Mouse (Mus musculus) left cerebral cortex, adult 8-10 months (tissue): ENCODE results near the gene Crisp4. TPM values are rescaled to one million over a fixed set of nuclear protein-coding genes. Genes with fewer than 3 reads are reported as not detected.

ENCODE experiments used
- DNase-seq, 2 experiments: peaks; one replicate each; pipeline ENCODE4 v3.0.0; 2022; ENCODE audit warnings: low spot score in 2 of 2
- total RNA-seq, 4 experiments: library from RNA; stranded (reverse); gene quantifications; 2 replicates each; pipeline ENCODE4 v1.2.4; 2022

Gene Crisp4
- total RNA-seq: not detected

DNA sequence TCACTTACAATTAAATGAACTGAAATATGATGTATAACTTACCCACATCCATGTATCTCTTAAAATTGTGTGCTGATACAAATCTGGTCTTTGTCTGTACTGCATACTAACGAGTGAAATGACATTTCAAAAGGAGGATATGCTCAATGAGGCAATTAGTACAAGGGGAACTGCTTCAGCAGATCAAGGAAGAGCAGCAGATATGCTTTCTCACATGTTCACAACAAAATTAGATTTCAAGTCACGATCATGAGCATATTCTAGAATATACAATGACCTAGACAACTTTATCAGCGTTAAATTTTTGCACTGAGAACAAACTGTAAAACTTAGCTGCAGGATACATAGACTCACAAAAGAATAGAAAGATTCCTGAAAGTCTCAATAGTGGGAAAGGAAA lies at the start of gene Crisp4:
Gene Crisp4, minus strand, starts transcription at position 101 of the 400 bp plus-strand sequence.
- DNase-seq: no peak

DNA sequence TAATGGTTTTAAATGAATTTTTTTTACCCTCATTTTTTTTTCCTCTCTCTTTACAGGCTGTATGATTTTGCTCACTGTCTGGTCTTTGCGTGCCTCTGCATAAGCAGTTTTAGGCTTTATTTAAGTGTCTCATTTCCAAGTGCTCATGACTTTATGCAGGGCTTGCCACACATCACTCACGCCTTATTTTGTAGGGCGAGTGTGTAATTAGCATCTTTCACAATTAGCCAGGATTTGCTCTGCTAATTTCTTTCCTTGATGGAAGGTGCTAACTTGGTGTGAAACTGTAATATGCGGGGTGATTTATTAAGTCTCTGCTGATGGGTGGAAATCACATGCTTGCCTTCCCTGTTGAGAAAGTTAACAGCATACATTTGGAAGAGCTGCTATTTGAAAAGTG lies 46.0 kb upstream of the Crisp4 start:
- no peak for DNase-seq

DNA sequence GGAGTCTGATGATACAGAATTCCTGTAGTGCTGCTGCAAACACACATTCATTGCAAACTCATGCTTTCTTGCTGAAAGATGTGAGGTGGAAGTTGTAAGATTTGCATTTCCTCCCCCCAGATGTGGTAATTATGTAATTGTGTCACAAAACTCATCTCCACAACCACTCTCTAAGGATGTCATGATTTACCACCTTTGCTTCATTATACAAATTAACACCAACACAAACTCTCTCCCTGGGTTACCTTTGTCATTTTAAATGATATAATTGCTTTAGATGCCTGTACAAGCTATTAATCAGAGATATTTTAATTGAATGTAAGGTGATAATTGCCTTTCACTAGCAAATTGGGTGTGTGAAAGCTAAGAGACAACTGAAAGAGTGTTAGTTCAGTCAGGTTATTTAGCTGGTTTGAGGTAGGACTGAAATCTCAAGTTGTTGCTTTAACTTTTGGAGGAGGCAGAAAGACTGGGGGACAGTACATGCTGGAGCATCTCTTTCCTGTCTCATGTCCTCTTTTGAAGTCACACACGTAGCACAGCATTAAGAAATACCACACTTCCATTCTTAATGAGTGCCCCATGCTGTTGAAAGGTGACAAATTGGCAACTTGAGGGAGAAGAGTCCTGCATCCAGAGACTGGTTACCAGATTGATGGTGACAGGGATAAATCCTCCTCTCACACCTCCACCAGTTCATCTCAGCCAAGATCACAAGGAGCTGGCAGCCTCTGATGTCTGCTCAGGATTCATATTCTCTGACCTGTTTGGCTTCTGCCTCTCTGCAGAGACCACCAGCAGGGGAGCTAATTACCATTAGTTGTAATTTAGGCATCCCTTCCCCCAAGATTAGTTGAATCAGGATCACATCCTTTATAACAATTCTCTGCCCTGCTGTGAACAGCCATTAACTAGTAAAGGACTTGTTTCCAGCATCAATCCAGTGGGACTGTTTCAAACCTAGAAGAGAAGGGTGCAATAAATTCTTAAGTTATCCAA lies 45.3 kb upstream of the Crisp4 start:
- no peak for DNase-seq

DNA sequence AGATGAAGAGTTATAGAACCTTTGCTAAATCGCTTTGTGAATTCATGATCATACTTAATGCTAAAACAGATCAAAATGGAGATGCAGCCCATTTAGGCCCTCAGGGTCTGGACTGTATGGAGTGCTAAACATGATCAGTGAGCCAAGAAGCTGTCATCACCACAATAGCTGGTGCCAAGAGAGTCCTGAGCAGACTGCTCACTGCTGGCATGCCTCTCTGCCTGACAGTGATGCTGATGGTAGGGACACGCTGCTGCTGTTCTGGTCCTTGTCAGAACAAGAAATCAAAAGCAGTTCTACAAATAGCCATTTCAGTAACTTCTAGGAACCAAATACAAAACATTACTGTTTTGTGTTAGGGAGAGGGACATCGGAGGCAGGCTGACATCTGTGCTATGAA lies 35.5 kb upstream of the Crisp4 start:
- DNase-seq: peak in 1 of 2 experiments; percentile 11

DNA sequence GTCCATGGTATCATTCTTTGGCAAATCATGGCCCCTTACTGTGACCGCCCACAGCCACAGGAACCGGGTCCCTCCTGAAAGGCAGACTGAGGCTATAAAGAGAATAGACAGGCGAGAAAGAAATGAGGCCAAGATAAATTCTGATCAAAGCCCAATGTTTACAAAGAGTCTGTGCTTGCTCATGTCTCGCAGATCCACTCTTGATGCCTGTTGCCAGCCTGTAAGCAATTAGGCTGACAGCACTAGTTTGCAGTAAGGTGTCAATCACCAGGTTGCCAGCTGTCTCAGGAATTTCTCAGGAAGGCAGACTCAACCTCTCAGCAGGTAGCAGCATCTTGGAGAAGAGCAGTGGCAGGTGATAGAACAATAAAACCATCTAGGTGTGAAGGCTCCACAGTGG lies 24.9 kb upstream of the Crisp4 start:
- DNase-seq: no peak

DNA sequence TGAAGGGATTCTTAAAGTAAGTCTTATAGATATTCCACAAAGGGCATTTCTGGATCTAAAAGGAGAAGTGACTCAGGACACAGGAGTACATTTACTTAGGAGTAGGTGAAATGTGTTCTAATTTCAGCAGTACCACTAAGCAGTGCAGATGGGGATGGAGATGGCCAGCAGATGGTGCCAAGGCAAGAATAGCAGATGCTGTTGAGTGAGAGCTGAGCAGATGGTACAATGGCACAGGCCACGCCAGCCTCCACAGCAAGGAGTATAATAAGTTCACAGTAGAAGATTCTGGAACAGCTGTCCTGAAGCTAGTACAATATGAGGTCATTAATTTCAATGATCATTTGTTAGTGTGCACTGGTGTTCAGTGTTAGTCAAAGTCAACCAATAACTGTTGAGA lies 22.6 kb upstream of the Crisp4 start:
- peak; percentile 36 to 87 for DNase-seq

DNA sequence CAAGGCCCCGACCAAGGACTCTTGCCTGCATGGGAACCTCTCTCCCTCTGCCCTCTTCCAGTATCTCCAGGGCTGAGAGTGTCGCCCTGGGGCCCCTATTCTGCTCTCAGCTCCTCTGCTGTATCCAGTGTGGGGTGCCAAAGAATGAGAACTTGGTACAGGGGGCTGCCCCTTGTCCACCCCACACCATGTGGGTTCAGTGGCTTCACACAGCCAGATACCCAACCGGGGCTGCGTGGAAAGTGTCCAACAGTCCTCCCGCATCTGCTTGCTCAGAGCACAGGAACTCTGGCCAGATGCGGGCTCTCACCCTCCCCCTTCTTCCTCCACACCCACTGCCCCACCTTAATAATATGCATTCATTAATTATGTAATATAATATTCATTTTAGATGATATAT lies 13.4 kb upstream of the Crisp4 start:
- DNase-seq: no peak

DNA sequence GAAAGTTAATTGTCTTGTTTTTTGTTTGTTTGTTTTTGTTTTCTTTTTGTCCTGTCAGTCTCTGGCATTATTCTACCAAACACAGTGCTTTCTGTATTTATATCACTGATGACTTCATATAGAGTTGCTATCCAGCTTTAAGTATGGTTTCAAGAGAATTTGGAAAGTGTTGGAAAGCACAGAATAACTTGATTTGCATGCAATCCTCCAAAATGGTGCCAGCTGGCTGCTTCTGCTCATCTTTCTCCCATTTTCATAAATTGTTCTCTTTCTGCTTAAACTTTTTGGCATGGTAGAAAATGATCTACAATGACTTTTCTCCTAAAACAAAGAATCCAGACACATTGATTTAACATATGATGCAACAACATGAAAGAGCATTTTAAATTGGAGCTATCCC lies 2.5 kb upstream of the Crisp4 start:
- peak in 1 of 2 experiments; percentile 11 for DNase-seq

DNA sequence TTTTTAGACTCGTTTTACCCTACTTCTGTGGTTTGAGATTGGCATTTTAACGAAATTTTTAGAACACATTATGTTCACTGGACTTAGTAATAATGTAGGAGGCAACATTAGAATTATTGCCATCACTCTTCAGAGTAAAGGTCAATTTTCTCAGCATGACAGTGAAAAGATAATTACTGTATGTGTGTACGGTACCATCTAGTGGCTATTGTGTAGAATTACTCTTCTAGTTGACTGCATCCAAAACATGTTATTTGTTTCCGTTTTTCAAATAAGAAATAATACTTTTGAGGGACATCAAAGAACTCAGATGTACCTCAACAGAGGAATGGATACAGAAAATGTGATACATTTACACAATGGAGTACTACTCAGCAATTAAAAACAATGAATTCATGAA lies 14.0 kb downstream of the Crisp4 start:
- DNase-seq: no peak

DNA sequence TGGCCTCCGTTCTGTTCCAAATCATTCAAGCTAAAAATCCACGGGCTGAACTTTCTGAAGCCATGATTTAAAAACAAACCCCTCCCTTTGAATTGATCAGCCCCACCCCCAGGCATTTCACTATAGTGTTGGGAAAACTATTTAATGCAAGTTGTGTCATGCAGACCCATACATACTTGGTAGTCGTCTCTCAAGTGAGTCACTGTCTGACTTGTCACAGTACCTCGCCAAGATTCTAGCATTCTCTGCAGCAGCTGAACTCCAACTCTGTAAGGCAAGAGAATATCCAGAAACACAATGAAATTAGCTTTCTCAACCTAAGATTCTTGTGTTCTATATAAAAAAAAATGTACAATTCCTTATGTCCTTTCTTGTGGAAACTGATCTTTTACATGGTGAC lies 15.7 kb downstream of the Crisp4 start:
- DNase-seq: no peak

DNA sequence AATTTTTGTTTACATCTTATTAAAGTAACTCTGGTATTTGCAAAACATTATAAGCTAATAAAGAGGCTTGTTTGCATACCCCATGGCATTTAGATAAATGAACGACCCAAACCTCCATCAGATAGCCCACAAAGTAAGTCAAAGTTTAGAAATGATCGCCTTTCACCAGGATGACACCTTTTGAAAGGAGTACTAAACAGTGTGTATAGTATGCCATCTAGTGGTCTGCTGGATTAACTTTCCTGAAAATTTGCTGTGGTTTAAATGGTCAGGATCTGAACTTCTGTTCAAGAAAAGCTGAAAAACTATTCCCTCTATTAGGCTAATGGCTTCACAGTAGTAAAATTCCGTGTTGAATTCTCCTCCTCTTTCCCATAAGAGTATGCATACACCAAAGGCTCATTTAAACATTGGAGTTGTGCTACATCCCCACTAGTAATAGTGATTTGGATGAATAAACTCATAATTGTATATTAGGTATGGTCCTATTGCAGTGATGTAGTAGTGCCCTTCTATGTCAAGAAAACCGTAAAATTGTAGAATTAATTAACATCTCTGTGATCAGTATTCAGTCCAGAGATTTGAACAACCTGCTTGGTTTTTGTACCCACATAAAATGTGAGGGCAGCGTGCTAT lies 38.9 kb downstream of the Crisp4 start:
- DNase-seq: no peak

DNA sequence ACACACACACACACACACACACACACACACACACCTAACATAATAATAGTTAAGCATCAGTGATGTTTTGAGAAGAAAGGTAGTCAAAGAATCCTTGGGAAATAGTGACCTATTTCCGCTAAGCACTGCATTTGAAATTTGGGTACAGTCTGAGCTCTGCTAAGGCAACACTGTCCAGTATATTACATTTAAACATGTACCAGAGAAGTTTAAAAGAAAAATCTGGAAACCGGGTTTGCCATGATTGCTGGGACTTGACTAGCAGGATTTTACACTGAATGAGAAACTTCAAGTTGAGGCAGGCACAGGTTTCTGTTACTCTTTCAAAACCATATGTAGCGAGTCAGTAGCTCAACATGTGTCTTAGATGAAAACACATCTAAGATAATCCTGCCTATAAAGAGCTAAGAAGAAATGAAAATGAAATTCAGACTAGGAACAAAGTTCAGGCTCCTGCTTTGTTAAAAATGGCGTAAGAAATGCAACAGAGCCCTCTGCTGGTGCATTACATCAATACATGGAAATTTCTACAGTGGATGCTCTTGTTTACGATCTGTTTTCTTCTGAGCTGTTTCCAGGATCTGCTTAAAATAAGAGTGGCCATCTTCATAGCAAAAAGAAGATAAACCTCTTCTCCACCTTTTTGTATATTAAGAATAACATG lies 39.7 kb downstream of the Crisp4 start:
- no peak for DNase-seq

DNA sequence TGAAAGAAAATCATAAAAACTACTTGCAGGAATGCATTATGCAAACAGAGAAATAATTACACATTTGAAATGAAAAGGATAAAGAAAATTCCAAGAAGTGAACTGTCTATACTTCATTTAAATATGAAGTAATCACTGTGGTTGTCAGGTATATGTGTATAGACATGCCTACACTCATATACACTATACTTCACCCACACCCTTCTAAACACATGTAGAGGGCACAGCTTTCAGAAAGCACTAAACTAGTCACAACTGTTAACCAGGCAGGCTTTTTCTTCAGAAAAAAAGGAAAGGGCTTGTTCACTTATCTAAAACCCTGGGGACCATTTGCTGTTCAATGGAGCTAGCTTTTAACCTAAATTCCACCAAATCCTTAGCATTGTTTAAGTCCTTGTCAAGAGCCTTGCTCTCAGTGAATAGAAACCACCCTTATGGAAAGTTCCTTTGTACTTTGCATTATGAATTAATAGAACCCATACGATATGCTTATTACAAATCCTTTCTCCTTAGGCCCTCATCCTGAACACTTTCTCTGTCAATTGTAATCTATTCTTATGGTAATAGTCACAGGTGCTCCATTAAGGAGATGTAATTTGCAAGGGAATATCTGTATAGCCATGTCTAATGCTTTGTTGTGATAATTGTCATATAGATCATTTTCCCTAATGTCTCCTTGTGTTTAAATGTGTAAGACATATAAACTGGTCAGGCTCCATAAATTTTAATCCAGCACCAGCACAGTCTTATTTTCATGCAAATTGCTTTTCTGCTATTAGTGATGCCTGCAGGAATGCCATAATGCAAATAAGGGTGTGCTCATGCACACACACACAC lies 40.5 kb downstream of the Crisp4 start:
- DNase-seq: no peak

Other genes starting within 250 kb of the Crisp4 start
- gene Defb18, start 91.5 kb upstream of the Crisp4 start, total RNA-seq: not detected
- gene Defb41, start 119.2 kb upstream of the Crisp4 start, total RNA-seq: not detected